Mouse (Mus musculus): ENCODE data around the gene Med27. TPM values are rescaled to one million over a fixed set of nuclear protein-coding genes. Genes with fewer than 3 reads are reported as not detected.

Gene Med27
- polyA plus RNA-seq, 1 experiment from 2014 or later, result 68.9 TPM

DNA sequence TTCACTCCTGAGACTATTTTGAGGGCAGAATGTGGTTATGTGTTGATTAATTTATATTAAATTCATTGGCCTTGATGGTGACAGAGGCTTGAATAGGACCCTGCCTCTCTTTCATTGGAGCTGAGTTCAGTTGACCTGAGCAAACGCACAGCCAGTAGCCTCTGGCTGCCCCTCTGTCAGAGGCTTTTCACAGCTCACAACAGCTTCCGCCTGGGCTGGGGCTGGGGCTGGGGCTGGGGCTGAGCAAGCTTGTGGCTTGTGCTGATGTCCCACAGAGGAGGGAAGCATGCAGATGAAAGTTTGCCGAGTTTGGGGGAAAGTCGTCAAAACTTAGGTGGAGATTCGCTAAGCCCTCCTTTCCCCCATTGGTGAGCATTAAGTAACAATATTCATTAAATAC is 72.8 kb downstream of the Med27 start:
- H3K4me2 ChIP-seq, result no peak overlapping the region
- H3K9ac ChIP-seq, result no peak overlapping the region
- H3K27me3 ChIP-seq, result no peaks in the 10 kb centered on the region
- no peak overlapping the region for H3K27ac ChIP-seq
- 19% methylated on average over 5 of the region's 5 CpGs for WGBS
- ATAC-seq (ENCODE audit: low FRiP score), result no peak
- no peak overlapping the region for H3K4me3 ChIP-seq (replicated peaks)
- H3K36me3 ChIP-seq (replicated peaks), result no peaks in the 10 kb centered on the region
- H3K9me3 ChIP-seq, result no peaks in the 10 kb centered on the region
- H3K4me1 ChIP-seq, result peaks cover 60% of the 10 kb centered on the region

DNA sequence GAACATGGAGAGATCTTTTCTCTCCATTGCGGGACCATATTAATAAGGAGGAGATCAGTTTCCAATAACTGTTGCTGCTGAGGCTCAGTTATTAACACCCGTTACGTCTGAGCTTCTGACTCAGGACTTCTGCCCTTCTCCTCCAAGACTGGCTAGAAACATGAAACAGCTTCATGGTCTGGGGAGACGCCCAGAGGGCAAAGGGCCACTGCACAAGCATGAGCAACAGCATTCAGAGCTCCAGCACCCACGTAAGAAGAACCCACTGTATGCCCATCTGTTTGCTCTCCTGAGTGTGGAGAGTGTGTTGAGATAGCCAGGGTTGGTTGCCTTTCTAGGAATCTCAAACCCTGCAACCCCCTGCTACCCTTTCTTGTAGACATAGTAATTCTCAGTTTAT is 73.3 kb downstream of the Med27 start:
- ATAC-seq (ENCODE audit: low FRiP score), result no peak
- Histone ChIP-seq H3K9ac (no peak overlapping the region), H3K4me3 (replicated peaks) (no peak overlapping the region), H3K4me1 (peaks cover 60% of the 10 kb centered on the region), H3K9me3 (no peaks in the 10 kb centered on the region), H3K4me2 (no peak overlapping the region), H3K36me3 (replicated peaks) (no peaks in the 10 kb centered on the region), H3K27me3 (no peaks in the 10 kb centered on the region), H3K27ac (no peak overlapping the region)
- 77% methylated on average over 5 of the region's 5 CpGs for WGBS

DNA sequence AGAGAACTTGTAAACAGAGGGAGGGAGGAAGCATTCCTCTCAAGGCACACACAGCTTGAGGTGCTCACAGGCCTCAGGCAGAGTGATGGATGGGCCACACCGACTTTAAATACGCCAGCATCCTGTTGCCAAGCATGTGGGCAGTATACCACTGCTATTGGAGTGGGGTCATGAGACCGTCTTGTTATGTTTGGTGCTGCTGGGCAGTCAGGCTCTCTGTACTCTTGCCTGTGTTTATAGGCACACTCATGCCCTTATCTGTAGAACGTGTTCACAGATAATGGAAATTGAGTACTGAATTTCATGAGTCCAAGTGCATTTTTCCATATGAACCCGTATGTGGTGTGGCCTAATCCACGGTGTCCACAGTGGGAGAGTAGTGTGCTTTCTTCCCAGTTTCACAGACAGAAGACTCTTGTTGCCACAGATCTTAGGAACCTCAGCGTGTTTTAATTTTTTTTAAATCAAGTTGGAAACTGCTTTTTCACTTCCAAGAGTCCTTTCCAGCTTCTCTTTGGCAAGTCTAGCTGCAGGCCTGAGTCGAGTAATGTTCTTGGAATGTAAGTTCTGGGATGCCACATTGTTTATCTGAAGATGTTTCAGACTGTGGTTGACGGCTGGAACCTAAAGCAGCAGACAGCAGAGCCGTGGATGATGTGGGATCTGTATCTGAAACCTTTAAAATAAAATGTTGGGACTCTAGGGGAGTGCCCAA is 75.7 kb downstream of the Med27 start:
- H3K4me3 ChIP-seq (replicated peaks), result no peak overlapping the region
- 89% methylated on average over 10 of the region's 10 CpGs for WGBS
- no peaks in the 10 kb centered on the region for H3K27me3 ChIP-seq
- no peaks in the 10 kb centered on the region for H3K36me3 ChIP-seq (replicated peaks)
- no peak overlapping the region for H3K9ac ChIP-seq
- ATAC-seq (ENCODE audit: low FRiP score), result no peak
- H3K4me1 ChIP-seq, result peaks cover 60% of the 10 kb centered on the region
- H3K9me3 ChIP-seq, result no peaks in the 10 kb centered on the region
- no peak overlapping the region for H3K4me2 ChIP-seq
- peak overlapping the region; percentile 42; the same call in 1 of the 2 replicates for H3K27ac ChIP-seq

DNA sequence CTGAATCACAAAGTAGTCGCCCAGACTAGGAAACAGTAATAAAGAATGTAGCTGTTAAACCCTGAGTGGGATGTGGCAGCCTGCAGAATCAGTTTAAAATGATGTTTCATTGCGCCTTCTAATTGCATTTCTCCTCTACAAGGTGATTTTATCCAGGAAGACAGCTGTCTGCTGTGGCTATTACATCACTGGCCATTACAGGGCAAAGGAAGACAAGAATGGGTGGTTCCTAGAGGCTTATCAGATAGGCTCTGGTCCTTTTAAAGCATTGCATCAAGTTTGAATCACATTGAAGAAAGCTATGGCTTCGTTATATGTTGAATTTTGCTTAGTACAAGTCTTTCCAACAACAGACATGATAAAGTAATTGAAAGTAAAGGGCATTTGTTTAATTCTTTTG is 76.4 kb downstream of the Med27 start:
- peaks cover 54% of the 10 kb centered on the region for H3K4me1 ChIP-seq
- no peak overlapping the region for H3K9ac ChIP-seq
- no peak overlapping the region for H3K4me2 ChIP-seq
- ATAC-seq (ENCODE audit: low FRiP score), result no peak
- no peaks in the 10 kb centered on the region for H3K36me3 ChIP-seq (replicated peaks)
- 75% methylated on average over 3 of the region's 3 CpGs for WGBS
- no peak overlapping the region for H3K4me3 ChIP-seq (replicated peaks)
- H3K27me3 ChIP-seq, result no peaks in the 10 kb centered on the region
- no peaks in the 10 kb centered on the region for H3K9me3 ChIP-seq
- peak overlapping the region; percentile 15; the same call in 1 of the 2 replicates for H3K27ac ChIP-seq

DNA sequence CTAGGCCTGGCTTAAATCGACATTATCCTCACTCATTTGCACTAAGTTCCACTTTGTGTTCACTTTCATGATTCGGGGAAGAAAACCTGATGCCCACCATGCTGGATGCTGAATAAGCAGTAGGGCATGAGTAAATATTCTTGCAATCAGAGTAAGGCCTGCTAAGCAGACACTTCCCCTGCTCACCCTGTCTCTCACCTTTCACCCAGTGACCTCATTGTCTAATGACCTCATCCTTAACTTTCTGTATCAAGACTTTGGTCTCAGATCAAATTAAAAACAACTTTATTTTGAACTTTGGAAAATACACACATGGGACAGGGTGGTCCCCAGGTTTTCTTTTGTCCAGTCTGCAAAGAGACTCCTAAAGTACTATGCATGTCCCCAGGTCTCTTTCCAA is 78.8 kb downstream of the Med27 start:
- Histone ChIP-seq H3K9me3 (no peaks in the 10 kb centered on the region), H3K4me3 (replicated peaks) (no peak overlapping the region), H3K27ac (no peak overlapping the region), H3K36me3 (replicated peaks) (no peaks in the 10 kb centered on the region), H3K4me2 (no peak overlapping the region), H3K4me1 (peaks cover 44% of the 10 kb centered on the region), H3K9ac (no peak overlapping the region), H3K27me3 (no peaks in the 10 kb centered on the region)
- no peak for ATAC-seq (ENCODE audit: low FRiP score)
- 93% methylated on average over 2 of the region's 2 CpGs for WGBS

- Histone ChIP-seq H3K4me3 (replicated peaks) (no peak overlapping the region), H3K27ac (no peak overlapping the region), H3K27me3 (no peaks in the 10 kb centered on the region), H3K9me3 (no peaks in the 10 kb centered on the region), H3K9ac (no peak overlapping the region), H3K4me2 (no peak overlapping the region), H3K36me3 (replicated peaks) (no peaks in the 10 kb centered on the region), H3K4me1 (peaks cover 42% of the 10 kb centered on the region)
- whole genome bisulfite sequencing, result 86% methylated on average over 3 of the region's 3 CpGs
- ATAC-seq (ENCODE audit: low FRiP score), result no peak
Measured at GRCm38 (mm10) chr2:29426684-29427083, 80.1 kb downstream of the Med27 start.

GRCm38 (mm10) chr2:29432565-29432964 is 85.9 kb downstream of the Med27 start:
- no peaks in the 10 kb centered on the region for H3K36me3 ChIP-seq (replicated peaks)
- 60% methylated on average over 5 of the region's 5 CpGs for WGBS
- no peak for ATAC-seq (ENCODE audit: low FRiP score)
- no peaks in the 10 kb centered on the region for H3K9me3 ChIP-seq
- H3K27me3 ChIP-seq, result no peaks in the 10 kb centered on the region
- no peak overlapping the region for H3K27ac ChIP-seq
- no peak overlapping the region for H3K4me2 ChIP-seq
- H3K4me1 ChIP-seq, result peaks cover 37% of the 10 kb centered on the region
- no peak overlapping the region for H3K4me3 ChIP-seq (replicated peaks)
- no peak overlapping the region for H3K9ac ChIP-seq

DNA sequence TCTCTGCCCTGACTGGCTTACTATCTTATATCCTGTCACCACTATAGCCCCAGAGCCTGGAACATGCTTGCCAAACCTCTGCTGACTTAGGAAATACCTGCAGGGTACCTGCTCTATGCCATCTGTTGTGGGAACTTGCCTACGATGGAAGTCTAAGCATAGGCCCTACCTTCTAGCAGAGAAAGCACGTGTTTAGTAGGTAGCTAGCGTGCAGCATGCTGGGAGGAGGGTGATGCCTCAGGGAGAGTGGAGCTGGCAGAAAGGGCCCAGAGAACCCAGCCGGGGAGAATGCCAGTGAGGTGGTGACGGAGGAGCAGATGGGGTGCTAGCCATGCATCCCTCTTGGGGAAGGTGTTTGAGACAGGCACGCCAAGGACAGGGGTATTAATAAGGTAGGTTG is 89.8 kb downstream of the Med27 start:
- Histone ChIP-seq H3K36me3 (replicated peaks) (no peaks in the 10 kb centered on the region), H3K9ac (no peak overlapping the region), H3K9me3 (no peaks in the 10 kb centered on the region), H3K27me3 (no peaks in the 10 kb centered on the region), H3K4me1 (peaks cover 40% of the 10 kb centered on the region), H3K27ac (no peak overlapping the region), H3K4me3 (replicated peaks) (no peak overlapping the region), H3K4me2 (no peak overlapping the region)
- no peak for ATAC-seq (ENCODE audit: low FRiP score)
- 78% methylated on average over 6 of the region's 6 CpGs for WGBS

DNA sequence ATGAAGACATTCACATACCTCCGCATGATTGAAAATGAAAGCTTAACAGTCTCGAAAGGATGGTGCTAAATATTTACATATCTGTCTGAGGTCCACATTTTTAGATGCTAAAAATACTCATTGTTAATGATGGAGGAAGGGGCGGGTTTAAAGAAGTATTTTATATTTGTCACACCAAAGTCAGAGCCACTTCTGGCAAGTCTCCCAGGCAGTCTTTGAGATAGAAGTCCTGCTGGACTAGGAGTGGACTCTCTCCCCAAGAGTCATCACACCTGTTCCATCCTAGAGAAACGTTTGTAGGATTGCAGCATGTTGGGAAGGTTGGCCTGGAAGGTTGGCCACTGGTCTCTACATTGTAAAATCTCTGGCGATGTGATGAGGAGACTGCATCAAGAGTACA is 90.5 kb downstream of the Med27 start:
- H3K4me1 ChIP-seq, result peaks cover 39% of the 10 kb centered on the region
- H3K4me2 ChIP-seq, result no peak overlapping the region
- no peak for ATAC-seq (ENCODE audit: low FRiP score)
- WGBS, result 86% methylated on average over 5 of the region's 5 CpGs
- H3K36me3 ChIP-seq (replicated peaks), result no peaks in the 10 kb centered on the region
- H3K27me3 ChIP-seq, result no peaks in the 10 kb centered on the region
- no peak overlapping the region for H3K9ac ChIP-seq
- H3K4me3 ChIP-seq (replicated peaks), result no peak overlapping the region
- no peak overlapping the region for H3K27ac ChIP-seq
- H3K9me3 ChIP-seq, result no peaks in the 10 kb centered on the region

GRCm38 (mm10) chr2:29437861-29438529 is 91.4 kb downstream of the Med27 start:
- 88% methylated on average over 4 of the region's 4 CpGs for WGBS
- Histone ChIP-seq H3K4me2 (no peak overlapping the region), H3K9ac (no peak overlapping the region), H3K36me3 (replicated peaks) (no peaks in the 10 kb centered on the region), H3K4me3 (replicated peaks) (no peak overlapping the region), H3K27me3 (no peaks in the 10 kb centered on the region), H3K9me3 (no peaks in the 10 kb centered on the region), H3K4me1 (peaks cover 34% of the 10 kb centered on the region), H3K27ac (no peak overlapping the region)
- ATAC-seq (ENCODE audit: low FRiP score), result no peak

DNA sequence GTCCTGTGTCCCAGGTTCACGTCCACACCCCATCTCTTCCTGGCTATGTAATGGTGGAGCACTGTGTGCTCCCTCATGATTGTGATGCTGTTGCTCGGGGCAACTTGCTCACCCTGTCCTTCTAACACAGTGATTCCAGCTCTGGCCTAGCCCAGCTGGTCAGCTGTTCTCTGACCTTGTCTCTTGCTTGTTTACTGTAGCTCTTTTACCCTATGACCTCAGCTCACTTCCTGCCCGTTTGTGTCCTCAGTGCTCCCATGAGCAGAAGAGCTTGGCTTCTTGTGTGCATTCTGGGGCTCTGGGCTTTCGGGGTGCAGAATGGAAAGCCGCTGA is 91.9 kb downstream of the Med27 start:
- Histone ChIP-seq H3K36me3 (replicated peaks) (no peaks in the 10 kb centered on the region), H3K4me3 (replicated peaks) (no peak overlapping the region), H3K4me1 (peaks cover 36% of the 10 kb centered on the region), H3K9me3 (no peaks in the 10 kb centered on the region), H3K27me3 (no peaks in the 10 kb centered on the region), H3K27ac (no peak overlapping the region), H3K4me2 (no peak overlapping the region), H3K9ac (no peak overlapping the region)
- WGBS, result 74% methylated on average over 5 of the region's 5 CpGs
- no peak for ATAC-seq (ENCODE audit: low FRiP score)

DNA sequence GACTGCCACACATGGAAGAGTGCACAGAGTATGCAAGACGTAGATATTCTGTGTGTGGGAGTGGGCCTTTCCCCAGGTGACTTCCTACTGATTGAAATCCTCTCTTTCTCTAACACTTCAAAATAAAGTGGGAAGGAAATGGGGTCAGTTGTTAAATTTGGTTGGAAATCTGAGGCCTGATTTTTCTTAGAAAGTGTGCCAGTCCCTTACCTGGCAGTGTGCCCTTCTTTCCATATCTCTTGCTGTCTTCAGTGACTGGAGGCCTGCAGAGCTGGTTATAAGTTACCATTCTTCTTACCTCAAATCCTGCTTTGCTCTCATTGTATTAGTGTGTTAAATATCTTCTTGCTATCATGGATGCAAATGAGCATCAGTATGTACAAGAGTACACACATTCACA is 92.4 kb downstream of the Med27 start:
- Histone ChIP-seq H3K9me3 (no peaks in the 10 kb centered on the region), H3K27me3 (no peaks in the 10 kb centered on the region), H3K4me1 (peaks cover 41% of the 10 kb centered on the region), H3K27ac (peak overlapping the region; percentile 68; the same call in 1 of the 2 replicates), H3K4me2 (no peak overlapping the region), H3K4me3 (replicated peaks) (no peak overlapping the region), H3K9ac (no peak overlapping the region), H3K36me3 (replicated peaks) (no peaks in the 10 kb centered on the region)
- ATAC-seq (ENCODE audit: low FRiP score), result no peak
- 97% methylated on average over 1 of the region's 1 CpGs for WGBS

DNA sequence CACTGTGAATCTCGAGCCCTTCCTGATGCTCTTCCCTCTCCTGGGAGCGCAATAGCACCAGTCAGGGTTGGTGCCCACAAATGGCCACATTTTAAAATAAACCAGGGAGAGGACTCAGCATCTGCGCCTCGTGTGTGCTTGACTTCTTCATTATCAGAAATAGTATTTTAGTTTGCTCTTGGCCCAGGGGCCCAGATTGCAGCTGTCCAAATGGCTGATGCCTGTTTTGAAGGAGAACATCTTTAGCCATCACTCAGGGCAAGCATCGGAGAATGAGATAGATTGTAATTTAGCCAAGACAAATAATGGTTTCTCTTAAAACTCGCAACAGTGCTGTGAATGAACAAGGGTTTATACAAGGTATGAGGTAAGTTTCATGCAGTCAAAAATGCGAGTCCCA is 92.8 kb downstream of the Med27 start:
- H3K4me1 ChIP-seq, result peaks cover 45% of the 10 kb centered on the region
- WGBS, result 58% methylated on average over 7 of the region's 7 CpGs
- H3K36me3 ChIP-seq (replicated peaks), result no peaks in the 10 kb centered on the region
- H3K9me3 ChIP-seq, result no peaks in the 10 kb centered on the region
- H3K9ac ChIP-seq, result no peak overlapping the region
- H3K27me3 ChIP-seq, result no peaks in the 10 kb centered on the region
- H3K4me2 ChIP-seq, result no peak overlapping the region
- H3K27ac ChIP-seq, result peak overlapping the region; percentile 68; the same call in 1 of the 2 replicates
- no peak overlapping the region for H3K4me3 ChIP-seq (replicated peaks)
- ATAC-seq (ENCODE audit: low FRiP score), result no peak

All from forebrain, embryonic 12.5 days (tissue).